Mouse (Mus musculus) left cerebral cortex, postnatal 14 days (tissue): ENCODE results near the gene Taar2. TPM values are rescaled to one million over a fixed set of nuclear protein-coding genes. Genes with fewer than 3 reads are reported as not detected.
A peak's percentile ranks its signal among the peaks of the same experiment; 100 is the strongest.

ENCODE experiments used
- DNase-seq, 2 experiments: peaks; one replicate each; pipeline ENCODE4 v3.0.0; 2021 to 2022; ENCODE audit warnings: low spot score in 2 of 2, mixed read lengths in 1 of 2
- intact Hi-C: fragments of 180-260 bp; cut with DNase I; formaldehyde crosslinking; loops from one replicate; pipeline ENCODE4 v1.15.1; 2025
- total RNA-seq, 2 experiments: library from RNA; stranded (reverse); gene quantifications; 2 replicates each; pipeline ENCODE4 v1.2.3; 2021

Gene Taar2
- total RNA-seq, 2 experiments from 2014 or later: not detected

GRCm38 (mm10) chr10:23977958-23978357 lies 39.6 kb downstream of the Taar2 start:
- DNase-seq: no peak
- intact Hi-C loops: loop anchor here (2.0 to 5.0 kb wide), 2 partner anchors 101 to 154 kb away; no protein-coding TSS in a partner anchor

- intact Hi-C loops: loop anchor here (2.0 to 5.0 kb wide), 2 partner anchors 100 to 153 kb away; no protein-coding TSS in a partner anchor
- peak; percentile 79 to 80 for DNase-seq
Measured at GRCm38 (mm10) chr10:23978901-23979705, 40.7 kb downstream of the Taar2 start.

- DNase-seq: no peak
- intact Hi-C loops: loop anchor here (10.0 kb wide), 1 partner anchor 171 kb away; no protein-coding TSS in a partner anchor
Measured at GRCm38 (mm10) chr10:23985546-23985945, 47.2 kb downstream of the Taar2 start, which contains the start of gene Taar6. Gene Taar6 (minus strand): TSS chr10:23985646.

GRCm38 (mm10) chr10:23986419-23986818 lies 48.0 kb downstream of the Taar2 start:
- DNase-seq: no peak
- intact Hi-C loops: loop anchor here (10.0 kb wide), 1 partner anchor 172 kb away; no protein-coding TSS in a partner anchor

Other genes with a start within 250 kb of the Taar2 start
- gene Rps12, start 151.3 kb upstream of the Taar2 start, total RNA-seq: 100 to 1,000 TPM; 222 to 226 TPM
- gene Slc18b1, start 141.6 kb upstream of the Taar2 start, total RNA-seq: 10 to 100 TPM; 18.3 to 23.3 TPM
- gene Vnn3, start 87.1 kb upstream of the Taar2 start, total RNA-seq: under 1 TPM in 1 of 2 experiments, not detected in 1; 0.19 TPM
- gene Vnn1, start 43.9 kb upstream of the Taar2 start, total RNA-seq: under 1 TPM in 1 of 2 experiments, not detected in 1; 0.13 TPM
- gene Taar1, start 18.2 kb upstream of the Taar2 start, total RNA-seq: not detected
- not detected for gene Taar3, start 11.0 kb downstream of the Taar2 start, total RNA-seq
- not detected for gene Taar4, start 21.9 kb downstream of the Taar2 start, total RNA-seq
- gene Taar5, start 32.1 kb downstream of the Taar2 start, total RNA-seq: not detected
- not detected for gene Taar6, start 47.1 kb downstream of the Taar2 start, total RNA-seq
- gene Taar7a, start 54.9 kb downstream of the Taar2 start, total RNA-seq: not detected
- gene Taar7b, start 61.4 kb downstream of the Taar2 start, total RNA-seq: not detected
- not detected for gene Taar7d, start 88.7 kb downstream of the Taar2 start, total RNA-seq
- gene Taar7e, start 99.0 kb downstream of the Taar2 start, total RNA-seq: not detected
- gene Taar7f, start 110.9 kb downstream of the Taar2 start, total RNA-seq: not detected
- gene Taar8a, start 137.9 kb downstream of the Taar2 start, total RNA-seq: not detected
- gene Taar8b, start 153.7 kb downstream of the Taar2 start, total RNA-seq: not detected
- gene Taar8c, start 163.3 kb downstream of the Taar2 start, total RNA-seq: not detected
- not detected for gene Taar9, start 171.0 kb downstream of the Taar2 start, total RNA-seq
- 100 to 1,000 TPM; 150 to 156 TPM for gene Stx7, start 210.7 kb downstream of the Taar2 start, total RNA-seq